Mouse (Mus musculus) lung, postnatal 4 days (tissue): ENCODE measurements around the gene Gucd1.

Source experiments
- DNase-seq, 2 experiments: peaks; one replicate each; pipeline ENCODE4 v3.0.0; 2021

The Gucd1 gene

DNA sequence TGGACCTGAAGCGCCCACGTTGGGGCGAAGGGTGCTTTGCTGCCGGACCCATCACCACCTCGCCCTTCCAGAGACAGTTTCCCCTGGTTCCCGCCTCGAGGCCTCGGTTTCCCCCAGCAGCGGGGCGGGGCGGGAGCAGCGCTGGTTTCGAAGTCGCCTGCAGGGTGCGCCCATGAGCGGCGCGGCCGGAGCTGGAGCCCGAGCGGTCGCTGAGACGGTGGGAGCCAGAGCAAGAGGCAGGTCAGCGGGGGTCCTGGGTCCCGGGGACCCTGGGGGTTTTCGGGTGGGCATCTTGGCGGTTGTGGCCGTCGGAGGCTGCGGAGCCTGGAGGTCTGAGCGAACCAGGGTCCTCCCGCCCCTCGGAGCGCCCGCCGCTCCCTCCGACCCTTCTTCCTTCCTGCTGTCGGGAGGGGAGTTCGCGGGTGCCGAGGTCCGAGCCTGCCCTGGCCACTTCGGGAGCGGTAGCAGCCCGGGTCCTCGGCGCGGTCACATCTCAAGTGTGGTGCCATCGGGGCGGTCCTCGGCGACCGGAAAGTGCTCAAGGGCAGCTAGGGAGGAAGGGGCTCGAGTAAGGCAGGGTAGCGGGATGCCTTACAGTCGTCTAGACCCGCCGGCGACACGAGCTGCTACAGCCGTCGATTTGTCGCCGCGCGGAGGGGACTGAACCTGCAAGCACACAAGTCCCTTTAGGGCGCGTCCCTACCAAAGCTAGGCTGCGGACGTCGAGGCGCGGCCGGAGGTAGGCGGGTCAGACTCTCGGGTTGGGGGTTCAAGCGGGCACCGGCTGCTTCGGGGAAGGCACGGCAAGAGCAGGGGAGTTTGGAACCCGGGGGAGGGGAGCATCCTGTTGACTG lies 200.6 kb downstream of the Gucd1 start:
- DNase-seq: peak; percentile 81 to 87

- DNase-seq: no peak
Measured at GRCm38 (mm10) chr10:75316872-75316907, 201.1 kb downstream of the Gucd1 start, which contains the start of gene Adora2a. Gene Adora2a, plus strand, starts transcription at chr10:75316877.

GRCm38 (mm10) chr10:75316472-75316871 lies 201.3 kb downstream of the Gucd1 start:
- DNase-seq: peak in 1 of 2 experiments; percentile 53

DNA sequence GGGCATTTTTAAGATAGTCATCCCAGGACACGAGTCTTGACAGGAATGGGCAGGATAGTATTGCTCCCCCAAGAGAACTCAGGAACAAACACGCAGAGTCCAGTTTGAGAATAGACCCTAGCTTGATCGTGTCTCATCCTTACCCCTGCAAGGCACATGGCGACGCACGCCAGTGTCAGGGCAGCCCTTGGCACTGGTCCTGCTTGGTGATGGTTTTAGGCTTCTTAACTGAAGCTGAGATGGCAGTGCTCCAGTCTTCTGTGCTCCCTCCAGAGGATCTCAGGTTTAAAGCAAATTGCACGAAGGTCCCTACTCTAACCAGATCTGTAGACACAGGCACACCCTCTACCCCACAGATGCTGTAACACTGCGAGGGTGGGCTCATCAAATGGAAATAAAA lies 202.0 kb downstream of the Gucd1 start:
- peak in 1 of 2 experiments; percentile 31 for DNase-seq

GRCm38 (mm10) chr10:75314190-75314980 lies 203.4 kb downstream of the Gucd1 start:
- peak in 1 of 2 experiments; percentile 49 for DNase-seq

DNA sequence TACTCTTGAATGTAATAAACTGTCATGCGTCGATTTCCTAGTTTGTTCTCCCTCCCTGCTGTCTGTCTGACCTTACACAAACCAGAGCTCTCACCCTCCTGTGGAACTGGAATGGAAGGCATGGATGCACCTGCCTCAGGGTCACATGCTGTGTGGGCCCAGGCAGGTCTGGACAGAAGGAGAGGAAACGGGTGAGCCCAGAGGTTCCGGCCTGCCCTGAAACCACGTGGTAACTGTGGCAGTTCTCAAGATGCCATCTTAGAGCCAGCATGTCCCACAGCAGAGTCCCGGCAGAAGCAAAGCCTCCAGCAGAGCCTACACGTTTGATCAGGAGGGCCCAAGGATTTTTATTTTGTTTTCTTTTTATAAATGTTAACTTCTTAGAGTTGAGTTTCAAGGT lies 205.4 kb downstream of the Gucd1 start:
- DNase-seq: no peak

DNA sequence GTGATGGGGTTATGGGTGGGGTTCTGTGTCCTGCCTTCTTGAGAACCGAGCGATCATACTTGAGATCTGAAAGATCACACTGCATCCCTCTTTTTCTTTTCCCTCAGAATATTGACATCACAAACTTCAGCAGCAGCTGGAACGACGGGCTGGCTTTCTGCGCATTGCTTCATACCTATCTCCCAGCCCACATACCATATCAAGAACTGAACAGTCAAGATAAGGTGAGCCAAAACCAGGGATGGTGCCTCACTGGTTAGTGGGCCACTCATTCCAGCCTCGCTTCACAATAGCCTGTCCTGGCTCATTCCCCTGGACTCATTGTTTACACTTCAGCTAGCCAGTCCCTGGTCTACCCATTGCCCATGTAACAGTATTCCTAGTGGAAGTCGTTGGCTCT lies 210.6 kb downstream of the Gucd1 start:
- DNase-seq: peak in 1 of 2 experiments; percentile 14

- DNase-seq: peak in 1 of 2 experiments; percentile 30
Measured at GRCm38 (mm10) chr10:75304413-75304812, 213.4 kb downstream of the Gucd1 start.

DNA sequence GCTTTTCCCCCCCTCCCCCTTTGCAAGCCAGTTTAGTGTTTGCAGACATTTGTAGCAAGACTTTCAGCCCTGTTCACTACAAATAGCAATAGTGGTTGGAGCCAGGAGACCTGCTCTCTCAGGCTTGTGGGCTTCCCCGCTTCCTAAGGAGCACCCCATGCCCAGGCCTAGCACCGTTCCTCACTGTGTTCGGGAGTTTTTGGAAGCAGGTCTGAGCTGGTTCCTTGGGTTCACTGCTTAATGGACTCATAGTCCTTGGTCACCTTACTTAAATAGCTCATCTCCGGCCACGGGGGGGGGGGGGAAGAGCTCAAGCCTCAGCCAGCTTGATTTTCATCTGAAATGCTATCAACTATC lies 213.7 kb downstream of the Gucd1 start:
- DNase-seq: peak in 1 of 2 experiments; percentile 15

DNA sequence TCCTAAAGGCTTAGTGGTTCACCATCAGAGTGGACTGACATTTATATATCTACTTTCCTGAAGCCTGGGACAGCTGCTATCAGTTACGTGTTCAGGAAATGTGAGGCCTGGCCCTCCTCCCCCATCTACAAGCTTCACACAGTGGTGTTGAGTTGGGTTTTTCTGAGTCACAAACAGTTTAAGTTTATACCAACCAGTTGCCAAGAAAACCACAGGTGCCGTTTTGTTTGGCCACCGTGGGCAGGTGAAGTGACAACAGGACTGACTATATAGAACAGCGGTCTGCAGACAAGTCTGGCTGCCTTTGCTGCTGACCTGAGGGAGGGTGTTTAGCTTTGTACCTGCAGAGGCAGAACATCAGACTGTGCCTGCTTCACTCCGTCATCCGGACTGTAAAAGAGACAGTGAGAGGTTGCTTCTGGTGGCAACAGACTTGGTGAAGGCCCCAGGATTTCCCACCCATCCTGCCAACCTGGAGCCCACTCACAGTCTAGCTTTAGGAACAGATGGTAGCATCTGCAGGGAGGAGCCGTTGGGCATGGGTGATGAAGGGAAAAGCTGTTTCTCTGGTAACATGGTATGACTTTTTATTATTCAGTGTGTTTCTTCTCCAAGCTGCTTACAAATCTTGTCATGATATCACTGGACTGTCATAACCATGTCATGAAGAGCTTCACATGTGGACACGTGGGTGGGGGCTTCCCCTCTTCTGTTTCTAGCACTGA lies 214.3 kb downstream of the Gucd1 start:
- peak in 1 of 2 experiments; percentile 18 for DNase-seq

DNA sequence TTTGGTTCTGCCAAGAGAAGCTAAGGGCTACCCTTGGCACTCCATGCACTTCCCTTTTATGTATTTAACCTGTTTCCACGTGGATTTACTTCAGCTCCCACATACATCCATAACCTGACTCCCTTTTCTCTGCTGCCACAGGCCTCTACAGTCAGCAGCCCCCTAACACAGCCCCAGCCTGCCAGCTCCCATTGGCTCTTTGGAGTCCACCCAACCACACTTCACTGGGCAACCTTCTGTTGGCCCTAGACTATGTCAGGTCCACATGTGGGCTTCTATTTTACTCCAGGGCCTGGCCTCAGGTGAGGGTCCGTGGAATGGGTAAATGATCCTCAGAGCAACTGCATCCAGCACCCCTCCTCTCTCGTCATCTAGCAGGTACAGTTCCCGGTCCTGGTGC lies 215.2 kb downstream of the Gucd1 start:
- peak in 1 of 2 experiments; percentile 18 for DNase-seq

GRCm38 (mm10) chr10:75301937-75302336 lies 215.8 kb downstream of the Gucd1 start:
- peak in 1 of 2 experiments; percentile 10 for DNase-seq

DNA sequence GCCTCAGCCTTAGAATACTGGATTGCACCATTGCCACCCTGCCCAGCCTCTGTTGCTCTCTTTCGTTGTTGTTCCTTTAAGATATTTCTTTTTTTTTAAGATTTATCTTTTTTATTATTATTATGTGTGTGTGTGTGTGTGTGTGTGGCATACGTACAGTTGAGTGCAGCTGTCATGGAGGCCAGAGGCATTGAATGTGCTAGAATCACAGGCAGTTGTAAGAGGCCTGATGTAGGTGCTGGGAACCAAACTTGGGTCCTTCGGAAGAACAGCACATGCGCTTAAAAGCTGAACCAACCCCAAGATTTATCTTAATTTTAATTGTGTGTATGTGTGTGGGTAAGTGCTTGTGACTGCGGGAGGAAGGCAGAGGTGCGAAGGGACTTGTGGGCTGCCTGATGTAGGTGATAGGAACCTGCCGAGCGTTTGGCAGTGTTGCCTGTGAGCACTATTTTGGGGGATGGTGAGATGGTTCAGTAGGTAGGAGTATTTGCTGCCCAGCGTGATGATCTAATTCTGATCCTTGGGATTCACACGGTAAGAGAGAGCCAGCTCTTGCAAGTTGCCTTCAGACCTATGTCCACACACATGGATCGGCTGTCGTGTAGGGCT lies 216.5 kb downstream of the Gucd1 start:
- DNase-seq: peak in 1 of 2 experiments; percentile 11
